Mouse (Mus musculus): Measurements from ENCODE around the gene Akr1c19.
A peak's percentile ranks its signal among the peaks of the same experiment; 100 is the strongest.
"Not testable (repeated sequence)": the region's sequence is repeated elsewhere in the genome, so short reads cannot be mapped to it uniquely, and the experiment has no call there.

The Akr1c19 gene

GRCm38 (mm10) chr13:4265455-4265854 is 37.0 kb downstream of the Akr1c19 start:
- DNase-seq (ENCODE audit: low read depth, low spot score), result not testable (repeated sequence)

DNA sequence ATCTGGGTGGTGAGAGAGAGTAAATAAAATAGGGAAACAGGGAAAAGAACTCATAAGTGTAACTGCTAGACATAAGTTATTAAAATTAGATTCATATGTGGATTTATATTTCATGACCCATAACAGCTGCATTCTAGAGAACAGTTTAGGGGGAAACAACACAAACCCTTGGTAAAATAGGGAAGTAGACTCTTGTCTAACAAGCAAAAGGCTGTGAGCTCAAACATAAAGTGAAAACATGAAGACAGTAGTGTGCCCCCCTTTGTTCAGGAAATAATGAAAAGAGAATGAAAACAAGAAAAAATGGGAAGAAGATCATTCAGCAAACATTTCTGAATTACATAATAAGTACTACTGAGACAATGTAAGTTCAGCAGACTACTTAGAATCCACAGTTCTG is 42.4 kb downstream of the Akr1c19 start:
- no peak for DNase-seq (ENCODE audit: low read depth, low spot score)

GRCm38 (mm10) chr13:4277526-4277925 is 49.0 kb downstream of the Akr1c19 start:
- DNase-seq (ENCODE audit: low read depth, low spot score), result no peak

DNA sequence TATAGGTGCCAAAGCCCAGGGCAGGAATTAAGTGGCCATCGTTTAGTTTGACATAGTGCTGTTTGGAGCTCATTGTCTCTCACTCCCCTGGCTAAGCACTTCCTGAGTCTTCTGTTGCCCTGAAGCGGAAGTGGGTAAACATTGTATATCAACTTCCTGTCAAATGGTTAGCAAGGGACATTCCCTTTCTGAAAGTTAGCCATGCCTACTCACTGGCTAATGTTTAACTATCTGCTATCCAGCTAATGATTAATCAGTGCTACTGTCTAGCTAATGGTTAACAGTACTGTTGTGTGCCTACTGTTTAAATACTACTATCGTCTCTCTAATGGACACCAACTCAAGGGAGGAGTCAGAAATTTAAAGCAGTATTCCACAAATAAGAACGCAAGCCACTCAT is 50.8 kb downstream of the Akr1c19 start, which contains the start of gene Akr1c12:
Gene Akr1c12 (minus strand): TSS at position 150 of the 400 bp plus-strand sequence.
- no peak for DNase-seq (ENCODE audit: low read depth, low spot score)

DNA sequence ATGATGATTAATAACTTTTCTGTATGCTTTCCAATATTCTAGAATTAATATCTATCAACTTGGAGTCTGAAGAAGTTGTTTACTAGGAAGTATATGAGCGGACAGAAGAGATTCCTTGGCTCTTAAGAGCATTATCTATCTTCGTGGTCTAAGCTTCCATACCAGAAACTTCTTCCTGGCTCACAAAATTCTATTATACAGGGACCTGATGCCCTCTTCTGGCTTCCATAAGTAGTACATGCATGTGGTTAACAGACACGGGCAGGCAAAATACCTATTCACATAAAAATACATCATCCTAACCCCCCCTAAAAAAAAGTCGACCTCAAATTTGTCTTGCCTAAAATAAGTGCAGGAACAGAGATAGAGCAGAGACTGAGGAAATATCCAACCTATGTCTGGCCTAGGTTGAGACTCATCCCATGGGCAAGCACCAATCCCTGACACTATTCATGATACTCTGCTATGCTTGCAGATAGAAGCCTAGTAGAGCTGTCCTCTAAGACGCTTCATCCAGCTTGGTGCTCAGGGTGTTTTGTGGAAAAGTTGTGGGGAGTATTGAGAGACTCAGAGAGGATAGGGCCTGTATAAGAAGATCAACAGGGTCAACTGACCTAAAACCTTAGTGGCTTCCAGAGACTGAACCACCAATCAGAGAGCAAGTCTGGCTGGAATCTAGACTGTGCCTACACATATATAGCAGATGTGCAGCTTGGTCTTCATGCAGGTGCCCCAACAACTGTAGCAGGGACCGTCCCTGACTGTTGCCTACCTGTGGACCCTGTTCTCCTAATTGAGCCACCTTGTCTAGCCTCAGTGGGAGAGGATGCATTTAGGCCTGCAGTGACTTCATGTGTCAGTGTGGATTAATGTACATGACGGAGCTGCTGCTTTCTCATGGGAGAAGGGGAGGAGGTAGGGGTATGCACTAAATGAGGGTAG is 53.2 kb downstream of the Akr1c19 start:
- DNase-seq (ENCODE audit: low read depth, low spot score), result peak; percentile 59

GRCm38 (mm10) chr13:4296991-4297390 is 68.5 kb downstream of the Akr1c19 start:
- DNase-seq (ENCODE audit: low read depth, low spot score), result no peak
